8 mouse cellular contexts compared by ENCODE assay signal in the genomic region with DNA sequence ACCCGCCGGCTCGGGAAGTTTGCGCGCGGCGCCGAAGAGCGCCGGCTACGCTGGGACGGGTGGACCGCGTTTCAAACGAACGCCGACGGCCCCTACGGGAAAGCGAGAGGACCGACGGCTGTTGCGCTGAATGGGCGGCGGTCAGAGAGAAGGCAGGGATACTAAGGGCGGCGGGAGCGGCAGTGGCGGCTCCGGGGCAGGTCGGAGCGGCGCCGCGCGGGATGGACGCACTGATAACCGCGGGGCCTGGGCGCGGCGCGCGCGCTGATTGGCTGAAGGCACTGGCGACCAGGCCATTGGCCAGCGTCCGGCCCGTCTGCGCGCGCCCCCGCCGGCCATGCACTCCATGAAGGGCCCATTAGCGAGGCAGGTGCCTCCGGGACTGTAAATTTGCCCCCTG. TPM values are rescaled to one million over a fixed set of nuclear protein-coding genes. Genes with fewer than 3 reads are reported as not detected.
A peak's percentile ranks its signal among the peaks of the same experiment; 100 is the strongest.
DNase-seq lines count a peak whose midpoint lies in the region; ATAC-seq and TF ChIP-seq lines count a peak whose summit lies in the region.

Gene Nkx6-2, minus strand, starts transcription at position 203 of the 400 bp plus-strand sequence.

- DNase-seq in lung, embryonic 14.5 days = peak; percentile 74
- DNase-seq in lung, postnatal 25 days (ENCODE audit: low spot score) = no peak
- DNase-seq in embryo, embryonic 9.5 days (ENCODE audit: extremely low spot score) = peak; percentile 70
- DNase-seq in kidney, postnatal 36 days = peak; percentile 20 to 62
- DNase-seq in lung, postnatal 14 days = peak; percentile 45
- peak; percentile 48 for DNase-seq in testis, postnatal 14 days (ENCODE audit: low spot score)
- DNase-seq in thymus, postnatal 10 days (ENCODE audit: low spot score in 2 of 2) = no peak

- peaks cover 17% of the 10 kb centered on the region for H3K36me3 ChIP-seq in lung, embryonic 14.5 days (ENCODE audit: insufficient read depth)
- peaks cover 20% of the 10 kb centered on the region for H3K36me3 ChIP-seq in heart, embryonic 12.5 days

- TF ChIP-seq CTCF in lung, embryonic 14.5 days (IDR thresholded peaks at IDR 0.05; ENCODE audit: low read depth) = no peak

- H3K4me2 ChIP-seq in lung, embryonic 14.5 days = peak within 1 kb of the TSS; percentile 61
- peak within 1 kb of the TSS; percentile 77 for H3K4me2 ChIP-seq in heart, embryonic 12.5 days

- peak within 1 kb of the TSS; percentile 6; the same call in 1 of the 2 replicates for H3K9ac ChIP-seq in lung, embryonic 14.5 days
- H3K9ac ChIP-seq in heart, embryonic 12.5 days = no peak within 1 kb of the TSS; the same call in 1 of the 2 replicates

- H3K27ac ChIP-seq in lung, embryonic 14.5 days (ENCODE audit: low read depth) = no peak within 1 kb of the TSS
- no peak within 1 kb of the TSS for H3K27ac ChIP-seq in heart, embryonic 12.5 days (ENCODE audit: poor library complexity, severe bottlenecking)

- peaks cover 89% of the 10 kb centered on the region for H3K27me3 ChIP-seq in lung, embryonic 14.5 days (ENCODE audit: insufficient read depth, low read length)
- peaks cover 100% of the 10 kb centered on the region for H3K27me3 ChIP-seq in heart, embryonic 12.5 days (replicated peaks)

- H3K4me3 ChIP-seq in lung, embryonic 14.5 days (ENCODE audit: low read depth, low read length) = peak within 1 kb of the TSS; percentile 39
- H3K4me3 ChIP-seq in heart, embryonic 12.5 days = peak within 1 kb of the TSS; percentile 46

- ATAC-seq in lung, embryonic 14.5 days (ENCODE audit: insufficient read depth) = peak; percentile 76
- peak; percentile 54; the same call in 1 of the 2 replicates for ATAC-seq in heart, embryonic 12.5 days (ENCODE audit: insufficient number of reproducible peaks, low FRiP score)

- WGBS in lung, embryonic 14.5 days = under 1% methylated on average over 56 of the region's 56 CpGs
- under 1% methylated on average over 56 of the region's 56 CpGs for WGBS in heart, embryonic 12.5 days

- no peaks in the 10 kb centered on the region for H3K9me3 ChIP-seq in lung, embryonic 14.5 days (ENCODE audit: low read depth, low read length)
- H3K9me3 ChIP-seq in heart, embryonic 12.5 days (replicated peaks) = no peaks in the 10 kb centered on the region

- peaks cover 6% of the 10 kb centered on the region; the same call in 1 of the 2 replicates for H3K4me1 ChIP-seq in lung, embryonic 14.5 days (ENCODE audit: insufficient read depth)
- peaks cover 37% of the 10 kb centered on the region for H3K4me1 ChIP-seq in heart, embryonic 12.5 days (replicated peaks)

RNA-seq across cellular contexts. Expression of gene Nkx6-2, which starts in this region (rescaled TPM):
- not detected in 2 replicates for polyA plus RNA-seq in lung, embryonic 14.5 days (2014; fragmentation: Nextera tagmentation; extraction: Ambion mirVana)
- not detected in 2 replicates for polyA plus RNA-seq in heart, embryonic 12.5 days (2016; fragmentation: Nextera tagmentation; extraction: Ambion mirVana)

Comparison
In these comparisons a context has a peak if more than half of its experiments do, and no peak if none do; other contexts are left out.
1. DNase-seq: peak in embryo, embryonic 9.5 days (single experiment), kidney, postnatal 36 days (2 of 2), lung, postnatal 14 days (single experiment) and testis, postnatal 14 days (single experiment); none in lung, postnatal 25 days (single experiment) and thymus, postnatal 10 days (0 of 2).
2. Peak in DNase-seq, ATAC-seq, H3K4me3 ChIP-seq, H3K9ac ChIP-seq and H3K4me2 ChIP-seq in lung, embryonic 14.5 days; RNA of the gene not detected or under 1 TPM.
3. Peak in ATAC-seq, H3K4me3 ChIP-seq and H3K4me2 ChIP-seq in heart, embryonic 12.5 days; RNA of the gene not detected or under 1 TPM.